In genomic region chr11:117318731-117319542, GRCm38 (mm10) we compare ENCODE assay signal across 8 mouse cellular contexts.
DNase-seq lines count a peak whose midpoint lies in the region; ATAC-seq and TF ChIP-seq lines count a peak whose summit lies in the region.

No protein-coding gene starts in this region.

- no peak overlapping the region for H3K4me3 ChIP-seq in kidney, postnatal 0 days (replicated peaks; ENCODE audit: low read depth, low read length)
- H3K4me3 ChIP-seq in hindbrain, embryonic 12.5 days, result no peak overlapping the region
- H3K4me3 ChIP-seq in megakaryocyte, embryonic 14.5 days (replicated peaks), result peak overlapping the region; percentile 89

- H3K9ac ChIP-seq in kidney, postnatal 0 days (ENCODE audit: low read depth, low read length), result no peak overlapping the region
- H3K9ac ChIP-seq in hindbrain, embryonic 12.5 days, result no peak overlapping the region

- H3K27me3 ChIP-seq in kidney, postnatal 0 days (ENCODE audit: insufficient read depth, low read length), result no peaks in the 10 kb centered on the region
- H3K27me3 ChIP-seq in hindbrain, embryonic 12.5 days, result no peaks in the 10 kb centered on the region
- no peaks in the 10 kb centered on the region for H3K27me3 ChIP-seq in megakaryocyte, embryonic 14.5 days (replicated peaks)

- 47% methylated on average over 12 of the region's 12 CpGs for WGBS in kidney, postnatal 0 days
- 58% methylated on average over 12 of the region's 12 CpGs for WGBS in hindbrain, embryonic 12.5 days

- TF ChIP-seq CTCF in kidney, postnatal 0 days (IDR thresholded peaks at IDR 0.05; ENCODE audit: low read depth), result no peak

- peak; percentile 47; the same call in 1 of the 2 replicates for ATAC-seq in kidney, postnatal 0 days (replicated peaks; ENCODE audit: low FRiP score, low read depth)
- ATAC-seq in hindbrain, embryonic 12.5 days (ENCODE audit: low FRiP score), result no peak

- no peaks in the 10 kb centered on the region for H3K36me3 ChIP-seq in kidney, postnatal 0 days (ENCODE audit: insufficient read depth, low read length)
- no peaks in the 10 kb centered on the region for H3K36me3 ChIP-seq in hindbrain, embryonic 12.5 days
- peaks cover 29% of the 10 kb centered on the region for H3K36me3 ChIP-seq in megakaryocyte, embryonic 14.5 days (replicated peaks; ENCODE audit: low read length)

- H3K4me2 ChIP-seq in kidney, postnatal 0 days (ENCODE audit: low read length), result no peak overlapping the region
- 0 out of 2 replicates have a peak overlapping the region, but pooled peaks have one; percentile 28 for H3K4me2 ChIP-seq in hindbrain, embryonic 12.5 days (replicated peaks)

- peaks cover 52% of the 10 kb centered on the region for H3K4me1 ChIP-seq in kidney, postnatal 0 days (replicated peaks; ENCODE audit: insufficient read depth, low read length)
- peaks cover 66% of the 10 kb centered on the region for H3K4me1 ChIP-seq in hindbrain, embryonic 12.5 days
- H3K4me1 ChIP-seq in megakaryocyte, embryonic 14.5 days, result peaks cover 100% of the 10 kb centered on the region

- DNase-seq in kidney, postnatal 0 days (ENCODE audit: low spot score), result peak; percentile 38
- DNase-seq in kidney, adult 8-10 months, result no peak
- DNase-seq in T-cell, adult 2 months (ENCODE audit: low spot score), result peak; percentile 60
- DNase-seq in yolk sac, embryonic 10.5 days (ENCODE audit: low spot score), result no peak
- DNase-seq in spleen, adult 12 weeks (ENCODE audit: low spot score), result no peak
- DNase-seq in urinary bladder, postnatal 14 days (ENCODE audit: low spot score), result no peak

- no peaks in the 10 kb centered on the region for H3K9me3 ChIP-seq in kidney, postnatal 0 days (replicated peaks; ENCODE audit: low read length)
- no peaks in the 10 kb centered on the region for H3K9me3 ChIP-seq in hindbrain, embryonic 12.5 days (replicated peaks)
- no peaks in the 10 kb centered on the region for H3K9me3 ChIP-seq in megakaryocyte, embryonic 14.5 days

- peak overlapping the region; percentile 88 for H3K27ac ChIP-seq in kidney, postnatal 0 days
- peak overlapping the region; percentile 91 for H3K27ac ChIP-seq in hindbrain, embryonic 12.5 days

Comparison
In these comparisons a context has a peak if more than half of its experiments do, and no peak if none do; other contexts are left out.
1. DNase-seq: peak in kidney, postnatal 0 days (single experiment) and T-cell, adult 2 months (single experiment); none in kidney, adult 8-10 months (0 of 2), yolk sac, embryonic 10.5 days (single experiment), spleen, adult 12 weeks (single experiment) and urinary bladder, postnatal 14 days (single experiment).